Mouse (Mus musculus) bone marrow, adult 2 months (tissue): Measurements from ENCODE around the gene Shpk.

ENCODE experiments used
- CTCF ChIP-seq: fragments of 200-500 bp; IDR thresholded peaks from 2 replicates; pipeline ENCODE4 v1.5.1; 2011; ENCODE audit warnings: low read length, control low read depth; ENCODE audit not compliant: control insufficient read depth, insufficient read depth
- POLR2A ChIP-seq: fragments of 200-500 bp; IDR thresholded peaks from 2 replicates; pipeline ENCODE4 v1.6.1; 2011; ENCODE audit warnings: low read depth, mild to moderate bottlenecking, control low read depth, low read length, borderline replicate concordance; ENCODE audit not compliant: control insufficient read depth

GRCm38 (mm10) chr11:73235990-73236701 is 36.9 kb downstream of the Shpk start:
- TF ChIP-seq POLR2A: no peak
- TF ChIP-seq CTCF: no peak
